Mouse (Mus musculus) CH12.LX (cell line): ENCODE measurements around the gene Adrb1.

Experiments used
- CTCF ChIP-seq, 2 experiments: IDR thresholded peaks in 1 of 2; conservative IDR thresholded peaks in 1 of 2; 2 replicates each; pipeline ENCODE4 v1.5.1; 2011 to 2012; ENCODE audit warnings: low read depth in 2 of 2, low read length in 2 of 2, improper control_type of control experiment in 1 of 2, inconsistent platforms in 1 of 2, mild to moderate bottlenecking in 1 of 2, moderate library complexity in 1 of 2
- E2F4 ChIP-seq: IDR thresholded peaks from 2 replicates; pipeline ENCODE4 v1.6.1; 2011; ENCODE audit warnings: low read depth, low read length, improper control_type of control experiment; ENCODE audit not compliant: insufficient replicate concordance
- HCFC1 ChIP-seq: IDR thresholded peaks from 2 replicates; pipeline ENCODE4 v1.6.1; 2012; ENCODE audit warnings: low read depth, mild to moderate bottlenecking, inconsistent platforms, low read length, improper control_type of control experiment
- POLR2A ChIP-seq: IDR thresholded peaks from 2 replicates; pipeline ENCODE4 v1.6.1; 2011; ENCODE audit warnings: low read depth, mild to moderate bottlenecking, improper control_type of control experiment, low read length
- ZKSCAN1 ChIP-seq: IDR thresholded peaks from 2 replicates; pipeline ENCODE4 v1.6.1; 2012; ENCODE audit warnings: low read depth, inconsistent platforms, low read length, improper control_type of control experiment, borderline replicate concordance

DNA sequence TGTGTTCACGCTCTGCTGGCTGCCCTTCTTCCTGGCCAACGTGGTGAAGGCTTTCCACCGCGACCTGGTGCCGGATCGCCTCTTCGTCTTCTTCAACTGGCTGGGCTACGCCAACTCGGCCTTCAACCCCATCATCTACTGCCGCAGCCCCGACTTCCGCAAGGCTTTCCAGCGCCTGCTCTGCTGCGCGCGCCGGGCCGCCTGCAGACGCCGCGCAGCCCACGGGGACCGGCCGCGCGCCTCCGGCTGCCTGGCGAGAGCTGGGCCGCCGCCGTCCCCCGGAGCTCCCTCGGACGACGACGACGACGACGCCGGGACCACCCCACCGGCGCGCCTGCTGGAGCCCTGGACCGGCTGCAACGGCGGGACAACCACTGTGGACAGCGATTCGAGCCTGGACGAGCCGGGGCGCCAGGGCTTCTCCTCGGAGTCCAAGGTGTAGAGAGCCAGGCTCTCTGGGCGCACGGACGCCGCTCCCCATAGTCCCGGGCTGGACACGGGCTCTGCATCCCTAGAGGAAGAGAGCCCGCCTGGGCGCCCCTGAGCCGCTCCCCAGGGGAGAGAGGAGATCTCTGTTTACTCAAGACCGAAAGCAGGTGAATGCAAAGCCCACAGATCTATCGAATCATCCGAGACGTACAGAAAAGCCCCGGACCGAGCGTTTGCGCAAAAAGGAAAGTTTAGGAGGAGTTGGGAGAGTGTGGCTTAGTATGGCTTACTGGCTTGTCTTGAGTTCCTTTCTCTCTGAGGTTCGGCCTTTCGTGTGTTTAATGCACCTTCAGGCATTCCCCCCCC, 1.5 kb downstream of the Adrb1 start:
- TF ChIP-seq POLR2A: no peak
- TF ChIP-seq CTCF (conservative IDR thresholded peaks at IDR 0.05 in 1 of 2, IDR thresholded peaks at IDR 0.05 in 1 of 2; ENCODE audit: low read depth in 2 of 2, low read length in 2 of 2): no peak
- no peak for TF ChIP-seq HCFC1
- TF ChIP-seq E2F4: no peak
- TF ChIP-seq ZKSCAN1: no peak
